Mouse (Mus musculus) B cell, adult 2 months (primary cell): ENCODE results near the gene Rnf5.

Source experiments
- DNase-seq, 2 experiments: peaks; one replicate each; pipeline ENCODE4 v3.0.0; 2022

Gene Rnf5

DNA sequence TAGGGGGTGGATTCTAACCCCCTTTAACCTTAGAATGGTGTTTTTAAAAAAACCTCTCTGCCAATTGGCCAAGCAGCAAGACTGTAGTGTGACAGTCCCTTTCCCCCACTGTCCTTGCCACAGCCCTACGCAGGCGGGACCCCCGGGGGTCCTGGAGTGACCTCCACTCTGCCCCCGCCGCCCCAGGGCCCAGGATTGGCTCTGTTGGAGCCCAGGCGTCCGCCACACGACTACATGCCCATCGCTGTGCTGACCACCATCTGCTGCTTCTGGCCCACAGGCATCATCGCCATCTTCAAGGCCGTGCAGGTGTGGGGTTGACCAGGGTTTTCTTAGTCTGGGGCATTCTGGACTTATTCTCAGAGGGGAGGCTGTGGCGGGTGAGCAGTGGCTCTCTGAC is 28.2 kb upstream of the Rnf5 start:
- DNase-seq = no peak

DNA sequence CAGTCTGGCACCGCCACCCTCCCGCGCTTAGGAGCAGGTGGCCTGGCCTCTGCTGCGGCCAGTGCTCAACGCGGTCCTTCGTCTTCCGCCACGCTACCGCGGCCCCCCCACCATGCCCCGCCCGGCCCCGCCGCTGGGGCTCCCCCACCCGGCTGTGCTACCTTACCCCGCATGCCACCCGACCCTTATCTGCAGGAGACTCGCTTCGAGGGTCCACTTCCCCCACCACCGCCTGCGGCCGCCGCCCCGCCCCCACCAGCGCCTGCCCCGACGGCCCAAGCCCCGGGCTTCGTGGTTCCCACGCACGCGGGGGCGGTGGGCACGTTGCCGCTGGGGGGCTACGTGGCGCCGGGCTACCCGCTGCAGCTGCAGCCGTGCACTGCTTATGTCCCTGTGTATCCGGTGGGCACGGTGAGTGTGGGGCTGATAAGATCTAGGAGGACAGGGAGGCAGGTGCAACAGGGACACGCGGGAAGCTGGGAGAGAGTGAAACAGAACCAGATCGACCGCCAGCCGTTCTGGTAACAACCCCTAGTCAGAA is 27.3 kb upstream of the Rnf5 start:
- DNase-seq = peak in 1 of 2 experiments; percentile 24

DNA sequence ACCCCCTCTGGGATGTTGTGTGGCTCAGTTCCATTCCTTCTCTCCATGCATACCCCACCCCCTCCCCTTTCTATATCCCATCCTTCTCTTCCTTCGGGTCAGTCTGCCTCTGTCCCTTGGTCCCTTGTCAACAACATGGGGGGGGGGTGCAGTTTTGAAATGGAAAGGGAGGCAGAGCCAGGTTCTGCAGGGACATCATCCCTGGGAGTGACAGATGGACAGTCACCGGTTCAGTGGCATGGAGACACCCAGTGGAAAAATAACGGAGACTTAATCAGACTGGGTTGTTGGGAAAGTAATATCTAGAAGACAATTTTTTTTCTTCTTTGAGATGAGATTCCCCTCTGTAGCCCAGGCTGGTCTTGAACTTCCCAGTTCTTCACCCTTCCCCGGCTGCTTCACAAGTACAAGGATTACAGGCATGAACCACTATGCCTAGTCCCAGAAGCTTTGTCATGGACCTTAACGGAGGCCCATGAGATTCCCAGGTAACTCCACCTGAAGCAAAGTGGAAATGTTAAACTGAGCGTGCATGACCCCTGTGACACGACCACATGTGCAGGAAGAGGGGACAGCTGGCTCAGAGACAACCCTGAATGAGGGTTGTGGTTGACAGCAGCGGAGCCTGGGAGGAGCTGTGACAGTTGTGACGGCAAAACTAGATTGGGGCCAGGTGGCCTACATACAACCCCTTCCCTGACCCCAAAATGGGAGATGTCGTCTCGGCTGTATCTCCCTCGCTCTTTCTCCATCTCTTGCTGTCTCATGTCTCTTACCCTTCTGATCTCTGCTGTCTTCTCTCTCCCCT is 26.5 kb upstream of the Rnf5 start:
- DNase-seq = peak; percentile 27 to 36

DNA sequence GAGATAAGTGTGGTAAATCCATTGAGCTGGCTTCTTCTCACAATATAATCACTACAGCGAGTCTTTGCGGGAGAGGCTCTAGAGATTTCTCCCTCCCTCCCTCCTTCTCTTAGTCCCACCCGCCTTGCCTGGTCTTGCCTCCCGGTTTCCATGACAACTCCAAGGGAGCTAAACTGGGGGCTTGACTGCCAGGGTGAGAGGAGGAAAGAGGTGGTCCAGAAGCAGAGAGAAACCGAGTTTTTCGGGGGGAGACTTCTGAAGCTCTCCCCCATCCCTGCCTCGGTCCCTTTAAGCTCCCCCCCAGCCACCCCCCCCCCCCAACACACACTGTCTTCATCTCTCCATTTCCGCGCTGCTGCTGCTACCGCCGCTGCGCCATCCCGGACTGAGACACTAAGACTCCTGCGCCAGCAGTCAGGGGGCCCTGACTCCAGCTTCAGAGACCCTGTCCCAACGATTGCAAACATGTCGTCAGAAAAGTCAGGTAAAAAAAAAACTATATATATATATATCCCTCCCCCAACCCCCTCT is 25.8 kb upstream of the Rnf5 start, which contains the start of gene Prrt1:
Gene Prrt1, plus strand, starts transcription at position 313 of the 531 bp plus-strand sequence.
- DNase-seq = no peak

DNA sequence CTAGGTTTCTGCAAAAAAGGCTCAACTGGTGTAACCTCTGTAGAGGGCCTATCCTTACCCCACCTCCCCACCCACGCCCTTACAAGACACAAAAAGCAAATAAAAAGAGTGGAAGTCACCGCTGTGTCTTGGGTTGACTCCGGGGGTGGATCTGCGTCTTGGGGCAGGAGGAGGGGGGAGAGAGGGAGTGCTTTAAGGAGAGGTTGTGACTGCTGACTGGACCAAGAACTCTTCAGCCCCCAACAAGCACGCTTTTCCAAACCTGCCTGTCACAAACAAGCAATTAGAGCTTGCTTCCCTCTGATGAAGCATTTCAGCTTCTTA is 25.1 kb upstream of the Rnf5 start:
- DNase-seq = no peak

DNA sequence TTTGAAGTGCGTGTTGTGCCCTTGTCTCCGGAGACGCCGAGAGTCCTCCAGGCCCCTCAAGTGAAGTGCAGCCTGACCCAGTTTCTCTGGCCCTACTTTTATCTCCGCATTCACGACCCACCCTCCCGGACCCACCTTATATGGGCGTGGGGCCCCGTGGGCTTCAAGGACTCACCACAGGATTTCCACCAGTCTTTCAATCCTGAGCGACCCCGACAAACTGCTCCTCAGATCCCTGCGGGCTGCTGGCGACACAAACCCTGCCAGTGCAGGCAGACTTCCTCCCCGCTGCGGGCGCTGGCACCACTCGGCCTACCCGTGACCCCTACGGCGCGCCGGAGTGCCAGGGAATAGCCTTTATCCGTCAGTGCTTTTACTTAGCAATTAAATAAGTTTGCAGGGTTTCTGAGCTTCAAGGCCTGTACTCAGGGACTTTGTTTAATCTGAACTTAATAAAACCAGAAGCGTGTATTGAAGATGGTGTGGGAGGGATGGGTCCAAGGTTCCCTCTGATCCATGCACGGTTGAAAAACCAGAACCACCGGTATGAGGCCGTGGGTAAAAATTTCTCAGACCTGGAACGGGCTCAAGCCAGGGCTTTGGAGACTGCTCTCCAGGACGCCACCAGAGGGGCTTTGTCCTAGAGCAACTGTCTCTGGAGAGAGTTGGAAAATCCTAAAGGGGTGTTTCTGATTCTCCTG is 24.6 kb upstream of the Rnf5 start, which contains the start of gene Ppt2:
Gene Ppt2, minus strand, starts transcription at position 568 of the 701 bp plus-strand sequence.
- DNase-seq = peak in 1 of 2 experiments; percentile 23

DNA sequence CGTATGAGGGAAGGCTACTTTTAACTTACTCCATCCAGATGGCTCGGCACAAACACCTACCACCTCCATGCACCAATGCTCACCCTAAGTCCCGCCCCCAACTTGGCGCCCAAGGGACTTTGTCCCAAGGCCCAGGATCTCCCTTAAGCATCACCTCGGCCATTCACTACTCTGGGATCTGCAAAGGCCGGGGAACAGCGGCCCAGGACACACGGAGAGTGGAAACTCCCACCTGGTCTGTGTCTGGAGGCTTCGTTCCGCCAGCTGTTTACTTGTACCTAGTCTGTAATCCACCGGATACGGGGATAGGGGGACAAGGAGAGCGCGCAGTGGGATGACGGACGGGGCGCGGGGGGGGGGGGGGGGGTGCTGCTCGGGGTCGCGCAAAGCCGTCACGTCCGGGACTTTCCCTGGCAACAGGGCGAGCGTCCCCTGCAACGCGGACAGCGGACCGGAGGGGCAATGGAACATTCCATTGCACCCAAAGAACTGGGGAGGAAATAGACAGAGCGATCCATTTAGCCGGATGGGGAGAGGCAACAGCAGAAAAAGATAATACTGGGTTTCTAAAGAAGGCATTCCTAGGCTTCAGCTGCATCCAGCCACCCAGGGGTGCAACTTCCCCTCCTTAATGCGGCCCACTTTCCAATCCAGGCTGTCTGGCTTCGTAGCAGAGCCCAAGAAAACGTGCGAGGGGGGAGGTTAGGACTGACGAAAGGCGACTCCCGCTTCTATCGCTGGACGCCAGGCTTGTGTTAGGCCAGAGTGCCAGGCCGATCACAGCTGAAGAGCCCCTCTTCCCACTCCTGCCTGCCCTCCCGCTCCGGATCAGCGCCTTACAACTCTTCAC is 23.8 kb upstream of the Rnf5 start:
- peak; percentile 47 for DNase-seq

DNA sequence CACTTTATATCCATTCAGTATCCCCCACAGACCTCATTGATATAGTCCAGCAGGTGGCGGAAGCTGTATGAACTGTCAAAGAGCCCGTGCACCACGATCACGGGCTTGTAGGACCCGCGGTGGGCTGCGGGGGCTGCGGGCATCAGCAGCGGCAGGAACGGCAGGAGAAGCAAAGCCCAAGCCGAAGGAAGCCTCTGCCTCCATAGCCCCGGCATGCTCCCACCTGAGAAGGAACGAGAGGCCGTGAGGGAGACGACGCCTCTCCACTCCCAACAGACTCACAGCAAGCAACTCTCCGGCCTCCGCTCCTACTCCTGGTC is 23.2 kb upstream of the Rnf5 start:
- peak in 1 of 2 experiments; percentile 47 for DNase-seq

DNA sequence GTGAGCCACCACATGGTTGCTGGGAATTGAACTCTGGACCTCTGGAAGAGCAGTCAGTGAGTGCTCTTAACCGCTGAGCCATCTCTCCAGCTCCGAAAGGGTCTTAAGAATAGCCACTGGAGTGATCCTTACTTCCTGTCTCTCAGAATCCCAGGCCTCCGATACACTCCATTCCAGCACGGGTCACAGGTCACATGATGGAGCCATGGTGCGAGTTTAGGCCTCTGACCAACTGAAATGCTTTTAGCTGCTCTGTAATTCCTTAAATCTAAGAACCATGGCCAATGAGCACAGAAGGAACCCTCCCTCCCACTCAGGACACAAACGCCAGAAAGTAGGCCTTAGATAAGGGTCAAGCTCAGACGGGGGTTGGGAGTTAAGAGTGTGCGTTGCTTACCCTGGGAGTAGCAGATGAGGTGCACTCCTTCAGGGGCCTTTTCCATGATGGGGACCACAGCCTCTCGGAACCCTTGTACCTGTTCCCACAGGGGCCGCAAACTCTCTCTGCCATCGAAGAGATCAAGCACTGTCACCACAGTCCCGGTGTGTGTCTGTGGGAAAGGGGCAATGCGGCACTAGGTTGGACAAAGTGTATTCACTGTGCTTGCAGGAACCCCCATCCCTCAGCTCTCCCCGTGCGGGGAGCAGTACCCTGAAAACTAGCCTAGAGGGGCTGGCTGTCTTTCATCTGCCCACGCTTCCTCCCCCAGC is 22.7 kb upstream of the Rnf5 start:
- no peak for DNase-seq

DNA sequence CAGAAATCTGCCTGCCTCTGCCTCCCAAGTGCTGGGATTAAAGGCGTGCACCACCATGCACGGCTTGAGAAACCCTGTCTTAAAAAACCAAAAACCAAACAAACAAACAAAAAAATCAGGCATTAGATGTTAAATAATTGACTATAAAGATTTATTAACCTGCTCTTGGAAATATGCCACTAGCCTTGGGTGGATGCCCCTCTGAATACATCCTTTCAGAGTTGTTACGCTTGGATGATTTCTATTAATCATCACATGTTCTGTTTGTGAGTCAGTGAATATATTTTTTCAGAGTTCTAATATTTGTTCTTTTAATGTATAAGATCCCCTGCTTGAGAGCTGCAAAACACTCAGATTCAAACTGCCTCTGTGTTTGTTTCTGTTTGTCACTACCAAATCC is 21.5 kb upstream of the Rnf5 start:
- DNase-seq = no peak

DNA sequence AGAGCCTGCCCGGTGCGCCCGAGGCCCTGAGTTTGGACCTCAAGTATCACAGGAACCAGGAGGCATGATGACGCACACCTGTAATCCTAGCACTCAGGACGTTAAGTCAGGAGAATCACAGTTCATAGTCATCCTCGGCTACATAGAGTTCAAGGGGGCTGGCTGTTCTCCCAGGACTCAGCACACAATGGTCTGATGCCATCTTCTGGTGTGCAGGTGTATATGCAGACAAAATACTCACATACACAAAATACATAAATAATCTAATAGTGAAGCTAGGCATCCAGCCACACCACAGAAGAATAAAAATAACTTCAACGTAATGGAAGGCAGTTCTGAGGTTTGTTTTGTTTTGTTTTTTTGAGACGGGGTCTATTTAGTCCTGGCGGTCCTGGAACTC is 19.7 kb upstream of the Rnf5 start:
- no peak for DNase-seq

DNA sequence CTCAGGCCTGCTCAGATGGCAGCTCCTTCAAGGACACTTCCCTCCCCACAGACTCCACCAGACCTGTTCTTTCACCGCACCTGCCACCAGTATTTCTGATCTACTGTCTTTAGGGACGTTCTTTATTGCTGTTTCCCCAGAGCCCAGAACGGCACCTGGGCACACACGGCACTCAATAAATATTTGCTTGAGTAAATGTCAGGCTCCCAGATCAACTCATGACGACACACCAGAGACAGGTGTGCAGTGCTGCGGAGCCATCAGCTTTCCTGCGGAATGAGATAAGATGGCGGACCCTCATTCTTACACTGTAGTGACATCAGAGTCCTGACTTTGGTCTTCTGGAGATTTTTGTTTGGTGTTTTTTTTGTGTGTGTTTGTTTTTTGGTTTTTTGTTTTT is 17.5 kb upstream of the Rnf5 start:
- no peak for DNase-seq

DNA sequence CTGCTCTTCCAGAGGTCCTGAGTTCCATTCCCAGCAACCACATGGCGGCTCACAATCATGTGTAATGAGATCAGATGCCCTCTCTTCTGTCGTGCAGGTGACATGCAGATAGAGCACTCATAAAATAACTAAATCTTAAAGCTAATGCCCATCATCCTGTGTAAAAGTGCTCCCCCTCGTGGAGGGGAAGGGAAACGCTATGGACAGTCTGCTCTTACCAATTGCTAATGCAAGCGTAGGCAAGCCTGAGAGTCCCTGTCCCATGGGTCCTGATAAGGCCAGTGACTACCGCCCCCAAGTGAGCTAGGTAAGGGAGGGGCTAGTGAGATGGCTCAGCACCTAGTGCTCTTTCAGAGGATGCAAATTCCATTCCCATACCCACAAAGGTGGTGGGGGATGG is 15.5 kb upstream of the Rnf5 start:
- DNase-seq = peak; percentile 90 to 92

DNA sequence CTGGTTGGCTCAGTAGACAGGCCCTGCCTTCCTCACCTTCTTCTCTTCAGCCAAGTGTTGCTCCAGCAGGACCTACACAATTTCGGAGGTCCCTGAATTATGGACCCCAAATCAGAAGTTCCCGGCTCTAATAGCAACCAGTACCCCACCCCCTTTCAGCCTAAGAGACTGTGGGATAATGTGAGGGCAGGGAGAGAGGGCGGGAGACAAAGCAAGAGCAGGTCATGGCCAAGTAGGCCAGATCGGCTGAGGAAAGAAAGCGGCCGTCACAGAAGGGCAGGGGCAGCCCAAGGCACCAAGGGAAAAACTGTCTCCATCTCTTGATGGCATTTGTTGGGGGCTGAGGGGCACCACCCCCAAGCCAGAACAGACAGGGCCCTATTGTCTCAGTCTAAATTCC is 12.4 kb upstream of the Rnf5 start, which contains the start of gene Egfl8:
Gene Egfl8, minus strand, starts transcription at position 101 of the 400 bp plus-strand sequence.
- no peak for DNase-seq

DNA sequence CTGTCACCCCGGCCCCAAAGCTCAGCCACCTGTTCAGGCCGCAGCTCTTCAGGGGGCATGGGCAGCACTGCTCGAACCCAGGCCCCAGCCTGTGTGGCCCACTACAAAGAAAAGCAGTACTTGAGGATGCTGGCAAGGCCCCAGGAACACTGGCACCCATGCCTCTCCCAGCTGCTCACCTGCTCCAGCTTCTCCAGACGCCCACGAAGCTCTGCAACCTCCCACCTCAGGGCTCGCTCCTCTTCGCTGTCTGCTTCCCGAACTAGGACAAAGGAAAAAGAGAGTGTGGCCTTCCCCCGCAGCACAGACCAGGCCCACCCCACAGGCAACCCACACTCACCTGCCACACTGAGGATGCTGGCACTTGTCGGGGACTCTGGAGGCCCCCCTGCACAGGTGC is 10.3 kb upstream of the Rnf5 start:
- DNase-seq = no peak

DNA sequence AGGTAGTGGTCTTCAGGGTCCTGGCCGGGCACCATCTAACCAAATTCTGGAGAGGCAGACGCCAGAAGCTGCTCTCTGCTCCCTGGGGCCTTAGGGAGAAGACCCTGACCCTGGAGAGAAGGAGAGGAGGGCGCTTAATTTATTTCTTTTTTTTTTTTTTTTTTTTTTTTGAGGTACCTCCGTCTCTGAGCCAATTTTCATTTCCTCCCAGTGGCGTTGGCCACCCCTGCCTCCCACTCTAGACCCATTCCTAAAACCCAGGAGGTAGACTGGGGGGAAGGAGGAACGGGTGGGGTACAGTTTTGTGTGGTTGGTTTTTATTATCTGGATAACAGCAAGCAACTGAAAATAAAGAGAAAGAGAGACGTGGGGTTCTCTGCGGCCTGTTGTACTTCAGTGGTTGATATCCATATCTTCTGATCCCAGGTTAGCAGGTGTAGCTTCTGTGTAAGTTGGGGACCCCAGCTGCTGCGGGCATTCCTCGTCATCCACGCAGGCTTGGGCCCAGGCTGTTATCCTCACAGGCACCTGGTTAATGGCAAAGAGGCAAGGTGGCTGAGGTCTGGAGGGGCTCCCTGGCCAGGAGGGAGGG is 9.7 kb upstream of the Rnf5 start:
- no peak for DNase-seq

DNA sequence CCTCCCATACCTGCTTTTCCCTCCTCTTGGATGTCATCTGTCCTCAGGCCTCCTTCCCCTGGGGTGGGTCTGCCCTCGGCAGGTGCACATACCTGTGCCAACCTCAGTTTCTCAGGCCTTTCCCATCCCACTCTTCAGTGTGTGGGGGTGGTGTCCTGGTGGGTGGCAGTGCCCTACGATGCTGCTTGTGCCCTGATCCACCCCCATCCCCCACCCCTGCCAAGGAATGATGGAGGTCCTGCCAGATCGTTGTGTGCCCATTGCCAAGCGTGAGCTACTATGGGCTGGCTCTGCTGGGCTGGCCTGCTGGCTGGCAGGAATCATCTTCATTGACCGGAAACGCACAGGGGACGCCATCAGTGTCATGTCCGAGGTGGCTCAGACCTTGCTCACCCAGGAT is 7.6 kb upstream of the Rnf5 start:
- DNase-seq = no peak

DNA sequence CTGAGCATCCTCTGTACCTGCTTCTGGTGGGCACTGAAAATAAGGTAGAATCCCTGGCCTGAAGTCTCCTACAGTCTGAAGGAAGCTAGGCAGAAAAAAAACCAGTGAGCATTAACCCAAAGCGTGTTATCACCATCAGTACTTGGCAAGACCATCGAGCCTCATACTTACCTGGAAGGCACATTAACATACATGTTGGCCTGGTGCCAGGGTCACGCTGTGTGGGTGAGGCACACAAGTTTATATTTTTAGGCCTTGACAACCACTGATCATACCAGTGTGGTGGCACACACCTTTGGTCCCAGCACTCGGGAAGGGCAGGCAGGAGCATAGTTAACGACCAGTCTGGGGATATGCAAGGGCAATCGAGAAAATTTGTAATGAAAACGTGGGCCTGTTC is 4.5 kb upstream of the Rnf5 start:
- no peak for DNase-seq

DNA sequence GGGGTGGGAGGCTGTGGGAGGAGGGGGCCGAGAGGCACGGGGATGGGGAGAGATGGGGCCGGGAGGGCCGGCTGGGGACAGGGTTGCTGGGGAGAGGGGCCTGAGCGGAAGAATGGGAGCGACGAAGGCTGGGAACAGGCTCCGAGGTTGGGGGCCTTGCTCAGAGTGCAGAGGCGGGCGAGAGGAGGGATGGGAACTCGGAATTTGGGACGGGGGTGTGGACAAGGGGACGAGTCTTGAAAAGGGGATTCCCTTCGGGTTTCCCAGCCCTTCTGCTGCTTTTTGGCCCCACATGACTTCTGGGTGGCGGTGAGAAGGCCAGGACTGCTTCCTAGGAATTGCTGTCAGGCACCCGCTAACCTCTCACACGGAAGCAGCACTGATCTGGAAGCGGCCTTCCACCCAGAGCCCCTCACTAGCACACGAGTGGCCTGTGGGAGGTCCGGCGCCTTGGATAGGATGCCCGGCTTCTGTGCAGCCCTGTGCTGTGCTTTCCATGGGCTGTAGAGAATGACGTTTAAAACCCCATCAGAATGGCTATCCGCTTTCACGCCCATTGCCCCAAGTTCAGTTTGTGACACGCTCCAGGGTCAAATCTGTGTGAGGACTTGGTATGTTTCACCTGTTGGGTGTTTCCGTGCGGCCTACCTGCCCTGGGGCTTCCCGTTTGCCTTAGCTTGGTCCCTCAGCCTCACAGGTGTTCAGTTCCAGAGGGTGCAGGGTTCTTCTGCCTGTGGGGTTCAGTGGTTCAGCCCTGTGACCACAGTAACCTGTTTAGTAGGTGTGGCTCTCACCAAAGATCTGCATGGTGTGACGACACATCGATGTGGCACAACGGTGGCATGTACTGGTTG is 2.9 kb upstream of the Rnf5 start:
- DNase-seq = no peak

DNA sequence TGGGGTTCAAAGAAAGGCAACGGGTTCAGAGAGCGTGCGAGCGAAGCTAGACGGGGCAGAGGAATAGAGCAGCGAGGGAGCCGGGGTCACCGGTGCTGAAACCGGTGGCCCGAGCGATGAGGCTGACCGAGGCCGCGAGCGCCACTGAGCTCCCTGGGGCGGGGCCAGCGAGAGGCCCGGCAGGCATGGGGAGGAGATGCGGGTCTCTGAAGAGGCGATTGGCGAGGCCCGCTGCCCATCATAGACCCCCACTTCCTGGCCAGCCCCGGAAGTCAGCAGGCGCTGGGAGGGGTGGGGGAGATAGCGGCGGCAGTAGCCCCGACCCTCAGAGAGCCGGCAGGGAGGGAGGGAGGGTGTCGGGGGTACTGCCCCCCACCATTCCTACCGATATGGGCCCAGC is 2.1 kb upstream of the Rnf5 start:
- DNase-seq = peak; percentile 90
